Mouse (Mus musculus) gastrocnemius, adult 2 months (tissue): ENCODE data around the gene Ppp4r4. TPM values are rescaled to one million over a fixed set of nuclear protein-coding genes. Genes with fewer than 3 reads are reported as not detected.
"Not testable (repeated sequence)": the region's sequence is repeated elsewhere in the genome, so short reads cannot be mapped to it uniquely, and the experiment has no call there.

Source experiments
- DNase-seq: peaks from one replicate; pipeline ENCODE4 v3.0.0; 2022
- H3K27ac ChIP-seq: fragments of 200-600 bp; 2 replicates; pipeline ENCODE4 v1.8.1; 2022; ENCODE audit warnings: mild to moderate bottlenecking
- H3K4me3 ChIP-seq: fragments of 200-600 bp; 2 replicates; pipeline ENCODE4 v1.8.1; 2022; ENCODE audit warnings: mild to moderate bottlenecking, moderate library complexity
- CTCF ChIP-seq: fragments of 200-600 bp; IDR thresholded peaks from 2 replicates; pipeline ENCODE4 v1.8.1; 2022; ENCODE audit warnings: antibody characterized with exemption, mild to moderate bottlenecking, moderate library complexity
- intact Hi-C: fragments of 180-260 bp; cut with DNase I; formaldehyde crosslinking; loops from one replicate; pipeline ENCODE4 v1.15.1; 2025
- long read RNA-seq, 2 experiments: library from polyadenylated mRNA; stranded (forward); transcript quantifications; one replicate each; pipeline ENCODE4 v2.0.0; 2021
- total RNA-seq, 2 experiments: library from RNA; stranded (reverse); gene quantifications; 2 replicates each; pipeline ENCODE4 v1.2.3; 2021

Ppp4r4 gene
- under 1 TPM; 0.25 to 0.31 TPM for total RNA-seq
- long read RNA-seq, experiment 1, result 0 reads
- long read RNA-seq, experiment 2, result 0 reads

GRCm38 (mm10) chr12:103532020-103532648 lies at the start of gene Ppp4r4:
Ppp4r4 (plus strand) TSS chr12:103532283.
- TF ChIP-seq CTCF, result no peak
- peak; percentile 97 for DNase-seq
- H3K27ac ChIP-seq, result peak within 1 kb of the TSS; percentile 67
- intact Hi-C loops, result no loop called here
- H3K4me3 ChIP-seq, result peak within 1 kb of the TSS; percentile 85

DNA sequence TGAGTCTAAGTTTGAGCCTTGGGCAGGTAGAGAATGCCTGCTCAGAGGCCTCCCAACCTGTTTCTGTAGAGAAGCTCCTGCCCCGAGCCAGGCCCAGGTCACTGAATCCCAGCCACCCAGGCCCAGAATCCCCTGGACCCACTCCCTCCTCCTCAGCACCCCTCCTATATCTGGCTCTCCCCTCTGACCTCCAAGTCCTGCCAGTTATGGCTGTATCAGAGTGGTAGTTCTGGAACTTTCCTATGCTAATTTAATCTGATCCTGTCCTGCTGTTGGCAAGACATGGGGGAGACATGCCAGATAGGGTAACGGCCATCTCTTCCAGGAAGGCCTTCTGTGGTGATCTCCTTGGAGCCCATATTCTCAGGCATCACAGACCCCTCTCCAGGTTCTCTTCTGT lies 49.3 kb upstream of the Ppp4r4 start:
- no peak for DNase-seq
- intact Hi-C loops, result no loop called here
- no peak for TF ChIP-seq CTCF

DNA sequence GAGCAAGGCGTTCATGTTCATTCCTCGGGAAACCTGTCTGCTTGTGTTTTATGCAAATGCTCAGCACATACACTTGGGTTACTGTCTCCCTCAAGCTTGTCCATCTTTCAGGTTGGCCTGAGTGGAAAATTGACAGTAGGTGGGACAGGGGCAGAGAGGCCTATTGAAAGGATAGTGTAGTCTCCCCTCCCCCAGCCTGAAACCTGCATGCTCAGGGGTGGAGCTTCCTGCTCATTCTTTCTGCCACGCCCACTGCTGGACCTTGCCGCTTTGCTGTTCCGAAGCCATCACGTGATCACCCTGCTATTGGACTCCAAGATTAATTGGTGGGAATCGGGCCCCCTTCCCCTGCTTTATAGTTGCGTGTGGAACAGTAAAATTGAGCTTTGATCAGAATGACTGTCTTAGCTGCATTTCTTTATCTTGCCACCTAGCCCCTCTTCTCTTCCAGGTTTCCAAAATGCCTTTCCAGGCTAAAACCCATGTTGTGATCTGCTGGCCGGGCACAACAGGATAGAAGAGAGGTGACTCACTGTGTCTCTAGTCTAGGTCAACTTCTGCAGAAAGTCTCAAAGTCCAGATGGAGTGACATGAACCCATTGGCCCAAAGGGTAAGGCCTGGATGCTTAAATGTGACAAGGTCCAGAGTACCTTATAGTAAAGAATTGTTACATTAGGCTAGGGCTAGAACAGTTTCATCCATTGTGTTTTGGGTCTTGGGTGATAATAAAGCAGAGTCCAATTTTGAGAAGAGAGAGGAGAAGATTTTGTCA lies 47.7 kb upstream of the Ppp4r4 start:
- DNase-seq, intact Hi-C loops, H3K27ac ChIP-seq, H3K4me3 ChIP-seq: not testable (repeated sequence)

More for the DNA sequence above, 49.3 kb upstream of the Ppp4r4 start:
- Histone ChIP-seq H3K4me3 (no peak overlapping the region), H3K27ac (peak overlapping the region; percentile 56; the same call in 1 of the 2 replicates)

- Histone ChIP-seq H3K27ac (peak overlapping the region; percentile 88), H3K4me3 (no peak overlapping the region; the same call in 1 of the 2 replicates)
- intact Hi-C loops, result no loop called here
- DNase-seq, result peak; percentile 74
- TF ChIP-seq CTCF, result no peak
Observed at GRCm38 (mm10) chr12:103486726-103487125, 45.4 kb upstream of the Ppp4r4 start.

- Histone ChIP-seq H3K4me3 (no peak overlapping the region; the same call in 1 of the 2 replicates), H3K27ac (peak overlapping the region; percentile 88)
- TF ChIP-seq CTCF, result no peak
- peak; percentile 54 for DNase-seq
- intact Hi-C loops, result no loop called here
Observed at GRCm38 (mm10) chr12:103487276-103487675, 44.8 kb upstream of the Ppp4r4 start.

DNA sequence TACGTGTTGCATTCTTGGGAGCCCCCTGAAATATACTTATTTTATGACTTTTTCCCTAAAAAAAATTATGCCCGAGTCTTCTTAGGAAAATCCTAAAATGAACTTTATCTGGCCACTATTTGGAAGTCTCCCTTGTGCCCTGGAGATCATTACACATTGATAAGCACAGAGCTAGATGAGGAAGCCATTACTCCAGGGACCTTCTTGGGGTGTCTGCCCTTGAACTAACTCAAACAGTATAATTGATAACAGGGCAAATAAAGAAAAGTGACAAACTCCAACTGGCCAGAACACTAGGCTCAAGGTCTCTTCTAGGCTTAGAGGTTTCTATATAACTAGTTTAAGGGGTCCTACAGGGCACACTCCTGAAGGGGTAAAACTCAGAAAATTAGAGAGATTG lies 44.3 kb upstream of the Ppp4r4 start:
- H3K27ac ChIP-seq, result peak overlapping the region; percentile 88
- TF ChIP-seq CTCF, result no peak
- H3K4me3 ChIP-seq, result no peak overlapping the region
- intact Hi-C loops, result no loop called here
- no peak for DNase-seq

GRCm38 (mm10) chr12:103491091-103491730 lies 40.9 kb upstream of the Ppp4r4 start:
- Histone ChIP-seq H3K4me3 (no peak overlapping the region), H3K27ac (0 out of 2 replicates have a peak overlapping the region, but pooled peaks have one; percentile 0)
- no peak for TF ChIP-seq CTCF
- DNase-seq, result no peak
- intact Hi-C loops, result no loop called here

- peak; percentile 99 for TF ChIP-seq CTCF
- no peak overlapping the region for H3K4me3 ChIP-seq
- intact Hi-C loops, result loop anchor here (1.0 kb wide), 1 partner anchor 66 kb away; no protein-coding TSS in a partner anchor
- DNase-seq, result peak; percentile 69
- H3K27ac ChIP-seq, result no peak overlapping the region
Observed at GRCm38 (mm10) chr12:103492767-103493166, 39.3 kb upstream of the Ppp4r4 start.

- intact Hi-C loops, result no loop called here
- H3K4me3 ChIP-seq, result no peak overlapping the region
- DNase-seq, result peak; percentile 63
- TF ChIP-seq CTCF, result peak; percentile 88
- H3K27ac ChIP-seq, result no peak overlapping the region
Observed at GRCm38 (mm10) chr12:103494486-103494885, 37.6 kb upstream of the Ppp4r4 start.

- DNase-seq, result peak; percentile 80
- TF ChIP-seq CTCF, result no peak
Observed at GRCm38 (mm10) chr12:103498768-103499167, 33.3 kb upstream of the Ppp4r4 start.

GRCm38 (mm10) chr12:103499261-103499660 lies 32.8 kb upstream of the Ppp4r4 start:
- no peak for DNase-seq
- peak overlapping the region; percentile 53 for H3K4me3 ChIP-seq
- intact Hi-C loops, result no loop called here
- TF ChIP-seq CTCF, result peak; percentile 58
- H3K27ac ChIP-seq, result peak overlapping the region; percentile 84

More at GRCm38 (mm10) chr12:103498768-103499167, 33.3 kb upstream of the Ppp4r4 start:
- H3K27ac ChIP-seq, result peak overlapping the region; percentile 84
- peak overlapping the region; percentile 53 for H3K4me3 ChIP-seq
- intact Hi-C loops, result no loop called here

DNA sequence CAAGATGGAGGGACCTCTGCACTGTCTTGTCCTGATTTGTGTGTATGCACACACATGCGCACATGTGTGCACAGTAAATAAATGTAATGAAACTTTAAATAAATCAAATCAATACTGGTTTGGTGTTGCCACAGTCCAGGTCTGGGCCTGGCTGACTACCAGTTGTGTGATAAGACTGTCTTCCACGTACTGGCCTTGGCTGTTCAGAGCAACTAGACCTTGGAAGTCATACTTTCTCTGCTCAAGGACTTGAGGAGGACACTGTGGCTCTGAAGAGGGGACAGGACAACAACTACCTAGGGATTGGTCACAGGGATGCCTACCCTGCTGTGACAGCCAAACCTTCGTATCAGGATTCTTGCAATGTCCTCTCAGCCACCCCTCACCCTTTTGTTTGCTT lies 28.8 kb upstream of the Ppp4r4 start:
- DNase-seq, result no peak
- no peak for TF ChIP-seq CTCF
- no peak overlapping the region for H3K27ac ChIP-seq
- H3K4me3 ChIP-seq, result no peak overlapping the region
- intact Hi-C loops, result no loop called here

DNA sequence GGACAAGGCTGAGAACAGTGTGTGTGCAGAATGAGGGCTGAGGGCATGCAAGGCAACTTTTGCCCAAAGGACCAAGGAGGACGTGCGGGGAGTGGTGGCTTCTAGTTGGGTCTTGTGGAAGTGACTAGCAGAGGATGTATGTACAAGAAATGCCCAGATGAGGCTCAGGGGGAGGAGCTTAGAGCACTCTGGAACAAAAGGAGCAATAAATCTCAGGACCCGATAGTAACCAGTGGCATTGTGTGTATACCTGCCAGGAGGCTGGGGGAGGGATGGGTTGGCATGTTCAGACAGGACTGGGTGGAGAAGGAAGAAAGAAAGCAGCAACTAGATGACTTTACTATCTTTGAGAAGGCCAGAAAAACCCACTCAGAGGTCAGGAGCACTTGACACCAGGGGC lies 27.7 kb upstream of the Ppp4r4 start:
- Histone ChIP-seq H3K4me3 (no peak overlapping the region), H3K27ac (no peak overlapping the region)
- DNase-seq, result no peak
- no peak for TF ChIP-seq CTCF
- intact Hi-C loops, result no loop called here
